Mouse (Mus musculus) testis, adult 2 months (tissue): ENCODE results near the gene Olfr616. TPM values are rescaled to one million over a fixed set of nuclear protein-coding genes. Genes with fewer than 3 reads are reported as not detected.

ENCODE experiments used
- H3K27ac ChIP-seq: fragments of 200-500 bp; 2 replicates; pipeline ENCODE4 v1.5.1; 2012; ENCODE audit warnings: low read depth, low read length; ENCODE audit not compliant: control insufficient read depth, insufficient read depth
- H3K27me3 ChIP-seq: fragments of 200-500 bp; 2 replicates; pipeline ENCODE4 v1.6.1; 2012; ENCODE audit warnings: mild to moderate bottlenecking, low read length, moderate library complexity; ENCODE audit not compliant: control insufficient read depth, insufficient read depth
- H3K36me3 ChIP-seq: fragments of 200-500 bp; 2 replicates; pipeline ENCODE4 v1.6.1; 2012; ENCODE audit warnings: mild to moderate bottlenecking, low read length; ENCODE audit not compliant: control insufficient read depth, insufficient read depth
- H3K4me1 ChIP-seq: fragments of 200-500 bp; 2 replicates; pipeline ENCODE4 v1.6.1; 2012; ENCODE audit warnings: low read length; ENCODE audit not compliant: control insufficient read depth, insufficient read depth
- H3K4me3 ChIP-seq: fragments of 200-500 bp; 2 replicates; pipeline ENCODE4 v1.5.1; 2012; ENCODE audit warnings: low read depth, mild to moderate bottlenecking, low read length, moderate library complexity, mixed read lengths; ENCODE audit not compliant: control insufficient read depth
- CTCF ChIP-seq: fragments of 200-500 bp; IDR thresholded peaks from 2 replicates; pipeline ENCODE4 v1.5.1; 2012; ENCODE audit warnings: low read depth, mild to moderate bottlenecking, inconsistent platforms, low read length, moderate library complexity; ENCODE audit not compliant: control insufficient read depth, insufficient read depth, insufficient replicate concordance
- POLR2A ChIP-seq: fragments of 200-500 bp; IDR thresholded peaks from 2 replicates; pipeline ENCODE4 v1.6.1; 2012; ENCODE audit warnings: low read depth, mild to moderate bottlenecking, inconsistent platforms, low read length, moderate library complexity; ENCODE audit not compliant: control insufficient read depth
- polyA plus RNA-seq: library from polyadenylated mRNA; depleted of rRNA; stranded (reverse); fragments of >200 nt; gene quantifications from 2 replicates; pipeline ENCODE4 v1.2.3, GENCODE M21; 2012; rRNA removed

Gene Olfr616
- 0.22 and 0.25 TPM in 2 replicates for polyA plus RNA-seq

- TF ChIP-seq CTCF (no peak), POLR2A (no peak)
Observed at GRCm38 (mm10) chr7:103569043-103569442, at the start of gene Olfr616. TSS of gene Olfr616 (minus strand) at chr7:103569143.

GRCm38 (mm10) chr7:103612434-103612833 is 43.5 kb upstream of the Olfr616 start, which contains the start of gene Olfr620:
TSS of gene Olfr620 (minus strand) at chr7:103612534.
- TF ChIP-seq CTCF (no peak), POLR2A (no peak)
- H3K27me3 ChIP-seq: no peaks in the 10 kb centered on the region

More at GRCm38 (mm10) chr7:103569043-103569442, at the start of gene Olfr616:
- no peak within 1 kb of the TSS for H3K27ac ChIP-seq
- no peak within 1 kb of the TSS for H3K4me3 ChIP-seq
- H3K27me3 ChIP-seq: no peaks in the 10 kb centered on the region
- H3K4me1 ChIP-seq: no peaks in the 10 kb centered on the region
- no peaks in the 10 kb centered on the region for H3K36me3 ChIP-seq

GRCm38 (mm10) chr7:103607425-103607824 is 38.5 kb upstream of the Olfr616 start:
- Histone ChIP-seq H3K27me3 (no peaks in the 10 kb centered on the region), H3K4me1 (no peaks in the 10 kb centered on the region), H3K36me3 (no peaks in the 10 kb centered on the region), H3K4me3 (no peak overlapping the region), H3K27ac (no peak overlapping the region)
- TF ChIP-seq POLR2A (no peak), CTCF (no peak)

More at GRCm38 (mm10) chr7:103612434-103612833, 43.5 kb upstream of the Olfr616 start, which contains the start of gene Olfr620:
- Histone ChIP-seq H3K36me3 (no peaks in the 10 kb centered on the region), H3K4me1 (no peaks in the 10 kb centered on the region), H3K4me3 (no peak within 1 kb of the TSS), H3K27ac (no peak within 1 kb of the TSS)

GRCm38 (mm10) chr7:103600275-103600674 is 31.3 kb upstream of the Olfr616 start, which contains the start of gene Olfr619:
TSS of gene Olfr619 (plus strand) at chr7:103600575.
- Histone ChIP-seq H3K4me1 (no peaks in the 10 kb centered on the region), H3K36me3 (no peaks in the 10 kb centered on the region)

GRCm38 (mm10) chr7:103589803-103590202 is 20.9 kb upstream of the Olfr616 start, which contains the start of gene Olfr618:
TSS of gene Olfr618 (plus strand) at chr7:103590103.
- Histone ChIP-seq H3K27me3 (no peaks in the 10 kb centered on the region), H3K27ac (no peak within 1 kb of the TSS), H3K4me3 (no peak within 1 kb of the TSS), H3K36me3 (no peaks in the 10 kb centered on the region), H3K4me1 (no peaks in the 10 kb centered on the region)
- TF ChIP-seq POLR2A (no peak), CTCF (no peak)

More at GRCm38 (mm10) chr7:103600275-103600674, 31.3 kb upstream of the Olfr616 start, which contains the start of gene Olfr619:
- H3K27ac ChIP-seq: no peak within 1 kb of the TSS
- TF ChIP-seq CTCF (no peak), POLR2A (no peak)
- no peak within 1 kb of the TSS for H3K4me3 ChIP-seq
- H3K27me3 ChIP-seq: no peaks in the 10 kb centered on the region

- TF ChIP-seq CTCF: no peak
- TF ChIP-seq POLR2A: no peak
- no peak within 1 kb of the TSS for H3K27ac ChIP-seq
Observed at GRCm38 (mm10) chr7:103572761-103573160, 3.8 kb upstream of the Olfr616 start, which contains the start of gene Olfr617. TSS of gene Olfr617 (plus strand) at chr7:103573061.

GRCm38 (mm10) chr7:103555779-103556178 is 13.2 kb downstream of the Olfr616 start, which contains the start of gene Olfr615:
TSS of gene Olfr615 (plus strand) at chr7:103556079.
- no peak within 1 kb of the TSS for H3K4me3 ChIP-seq
- H3K36me3 ChIP-seq: no peaks in the 10 kb centered on the region
- no peaks in the 10 kb centered on the region for H3K4me1 ChIP-seq
- H3K27ac ChIP-seq: no peak within 1 kb of the TSS
- H3K27me3 ChIP-seq: no peaks in the 10 kb centered on the region
- no peak for TF ChIP-seq POLR2A

More at GRCm38 (mm10) chr7:103572761-103573160, 3.8 kb upstream of the Olfr616 start, which contains the start of gene Olfr617:
- no peak within 1 kb of the TSS for H3K4me3 ChIP-seq
- H3K36me3 ChIP-seq: no peaks in the 10 kb centered on the region
- no peaks in the 10 kb centered on the region for H3K4me1 ChIP-seq
- no peaks in the 10 kb centered on the region for H3K27me3 ChIP-seq
